Mouse (Mus musculus) E14TG2a.4 (cell line): ENCODE measurements around the gene Uso1.

Experiments
- CTCF ChIP-seq: conservative IDR thresholded peaks from 2 replicates; pipeline ENCODE4 v1.5.1; 2014; ENCODE audit warnings: low read length
- NANOG ChIP-seq: IDR thresholded peaks from 2 replicates; pipeline ENCODE4 v1.6.1; 2014; ENCODE audit warnings: borderline replicate concordance, low read length, mixed read lengths
- POU5F1 ChIP-seq: IDR thresholded peaks from 2 replicates; pipeline ENCODE4 v1.6.1; 2014; ENCODE audit warnings: low read length, borderline replicate concordance

DNA sequence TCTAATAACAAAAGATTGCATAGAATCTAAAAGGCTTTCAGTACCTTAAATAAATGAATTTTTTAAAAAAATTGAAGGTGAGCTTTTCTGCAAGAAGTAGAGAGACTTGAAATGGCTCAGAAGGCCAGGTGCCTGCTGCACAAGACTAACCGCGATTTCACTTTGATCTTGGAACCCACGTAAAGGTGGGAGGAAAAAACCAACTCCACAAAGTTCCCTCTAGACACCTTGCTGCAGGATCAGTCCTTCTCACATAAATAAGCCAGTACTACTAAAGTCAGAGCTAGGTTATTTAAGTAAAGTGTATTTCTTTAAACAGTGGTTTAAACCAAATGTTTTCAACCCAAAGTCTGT lies 43.7 kb upstream of the Uso1 start:
- no peak for TF ChIP-seq CTCF
- TF ChIP-seq NANOG = no peak
- TF ChIP-seq POU5F1 = no peak
